Mouse (Mus musculus): ENCODE results near the gene Csnk2a2. TPM values are rescaled to one million over a fixed set of nuclear protein-coding genes. Genes with fewer than 3 reads are reported as not detected.

Gene Csnk2a2
- polyA plus RNA-seq, 1 experiment from 2014 or later: 16.0 TPM

DNA sequence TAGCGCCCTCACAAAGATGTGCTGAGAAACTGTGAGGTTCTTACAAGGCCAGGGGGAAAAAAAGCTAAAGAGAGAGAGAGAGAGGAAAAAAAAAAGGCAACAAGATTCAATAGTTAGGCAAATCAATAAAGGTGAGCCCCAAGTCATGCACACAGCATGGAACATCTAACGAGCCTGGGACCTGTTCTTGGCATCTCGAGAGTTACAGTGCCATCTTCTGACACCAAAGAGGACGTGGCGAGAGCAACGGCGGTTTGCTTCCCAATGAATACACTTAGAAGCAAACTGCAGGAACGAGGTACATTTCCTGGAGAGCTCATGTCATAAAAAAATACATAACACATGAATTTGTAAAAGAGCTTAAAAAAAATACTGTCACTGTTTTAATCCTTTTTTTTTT lies 37.3 kb downstream of the Csnk2a2 start:
- H3K4me3 ChIP-seq (ENCODE audit: low read depth, low read length): no peak overlapping the region
- H3K27me3 ChIP-seq (ENCODE audit: control insufficient read depth, insufficient read depth, low read length): no peaks in the 10 kb centered on the region
- no peak for ATAC-seq (replicated peaks; ENCODE audit: insufficient number of reproducible peaks, low FRiP score, low TSS enrichment)
- no peaks in the 10 kb centered on the region for H3K4me1 ChIP-seq (ENCODE audit: control insufficient read depth, insufficient read depth, low read length)
- 80% methylated on average over 8 of the region's 8 CpGs for WGBS (ENCODE audit: insufficient replicate concordance)
- H3K9ac ChIP-seq (ENCODE audit: low read depth, low read length): no peak overlapping the region
- H3K27ac ChIP-seq (ENCODE audit: low read depth, low read length): no peak overlapping the region
- no peaks in the 10 kb centered on the region for H3K9me3 ChIP-seq (replicated peaks; ENCODE audit: control insufficient read depth, low read length)
- H3K4me2 ChIP-seq: no peak overlapping the region
- peaks cover 42% of the 10 kb centered on the region for H3K36me3 ChIP-seq (ENCODE audit: control insufficient read depth, insufficient read depth, low read length)

DNA sequence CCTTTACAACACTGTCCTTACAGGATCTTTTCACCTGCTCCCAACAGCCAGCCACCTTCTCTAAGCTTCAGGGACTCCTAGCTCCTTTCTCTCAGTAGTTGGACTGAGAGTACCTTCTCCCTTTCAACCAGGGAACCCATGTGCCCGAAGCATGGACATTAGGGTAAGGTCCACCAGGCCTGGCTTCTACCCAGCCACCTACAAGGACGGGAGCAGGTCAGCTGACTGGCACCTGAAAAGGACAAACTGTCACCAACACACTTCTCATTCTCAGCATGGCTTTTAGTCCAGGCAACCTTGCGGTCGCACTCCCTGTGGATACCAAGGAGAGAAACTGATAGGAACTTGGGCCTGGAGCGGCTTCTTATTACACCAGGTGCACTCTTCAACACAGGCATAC lies 39.6 kb downstream of the Csnk2a2 start:
- Histone ChIP-seq H3K9ac (ENCODE audit: low read depth, low read length) (no peak overlapping the region), H3K9me3 (replicated peaks; ENCODE audit: control insufficient read depth, low read length) (no peaks in the 10 kb centered on the region), H3K4me3 (ENCODE audit: low read depth, low read length) (no peak overlapping the region), H3K27me3 (ENCODE audit: control insufficient read depth, insufficient read depth, low read length) (no peaks in the 10 kb centered on the region), H3K36me3 (ENCODE audit: control insufficient read depth, insufficient read depth, low read length) (peaks cover 27% of the 10 kb centered on the region), H3K27ac (ENCODE audit: low read depth, low read length) (no peak overlapping the region), H3K4me1 (ENCODE audit: control insufficient read depth, insufficient read depth, low read length) (no peaks in the 10 kb centered on the region), H3K4me2 (no peak overlapping the region)
- 94% methylated on average over 5 of the region's 5 CpGs for WGBS (ENCODE audit: insufficient replicate concordance)
- ATAC-seq (replicated peaks; ENCODE audit: insufficient number of reproducible peaks, low FRiP score, low TSS enrichment): no peak

DNA sequence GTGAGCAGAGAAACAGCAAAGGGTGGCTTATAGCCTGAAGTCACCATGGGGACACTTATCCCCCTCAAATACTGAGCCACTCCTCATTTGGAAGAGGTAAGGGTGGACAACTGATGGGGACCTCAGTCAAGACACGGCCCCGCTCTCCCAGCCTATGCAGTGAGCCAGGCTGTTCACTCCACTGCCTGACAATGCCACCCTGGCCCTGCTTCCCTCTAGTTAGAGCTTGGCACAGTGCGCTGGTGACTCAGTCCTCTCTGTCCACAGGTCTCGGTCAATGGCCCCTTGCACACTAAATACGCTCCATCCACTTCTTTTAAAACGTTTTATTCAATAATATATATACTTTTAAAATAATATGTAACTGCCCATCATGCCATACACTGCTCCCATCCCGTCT lies 42.2 kb downstream of the Csnk2a2 start:
- Histone ChIP-seq H3K27me3 (ENCODE audit: control insufficient read depth, insufficient read depth, low read length) (no peaks in the 10 kb centered on the region), H3K36me3 (ENCODE audit: control insufficient read depth, insufficient read depth, low read length) (peaks cover 14% of the 10 kb centered on the region; the same call in 1 of the 2 replicates), H3K4me2 (no peak overlapping the region), H3K9ac (ENCODE audit: low read depth, low read length) (no peak overlapping the region), H3K4me3 (ENCODE audit: low read depth, low read length) (no peak overlapping the region), H3K9me3 (replicated peaks; ENCODE audit: control insufficient read depth, low read length) (no peaks in the 10 kb centered on the region), H3K4me1 (ENCODE audit: control insufficient read depth, insufficient read depth, low read length) (no peaks in the 10 kb centered on the region), H3K27ac (ENCODE audit: low read depth, low read length) (no peak overlapping the region)
- WGBS (ENCODE audit: insufficient replicate concordance): 86% methylated on average over 7 of the region's 7 CpGs
- ATAC-seq (replicated peaks; ENCODE audit: insufficient number of reproducible peaks, low FRiP score, low TSS enrichment): no peak

GRCm38 (mm10) chr8:95445042-95445441 lies 44.8 kb downstream of the Csnk2a2 start:
- H3K27ac ChIP-seq (ENCODE audit: low read depth, low read length): no peak overlapping the region
- peaks cover 7% of the 10 kb centered on the region; the same call in 1 of the 2 replicates for H3K36me3 ChIP-seq (ENCODE audit: control insufficient read depth, insufficient read depth, low read length)
- H3K4me2 ChIP-seq: no peak overlapping the region
- WGBS (ENCODE audit: insufficient replicate concordance): 88% methylated on average over 4 of the region's 4 CpGs
- no peaks in the 10 kb centered on the region for H3K27me3 ChIP-seq (ENCODE audit: control insufficient read depth, insufficient read depth, low read length)
- no peak overlapping the region for H3K9ac ChIP-seq (ENCODE audit: low read depth, low read length)
- ATAC-seq (replicated peaks; ENCODE audit: insufficient number of reproducible peaks, low FRiP score, low TSS enrichment): no peak
- H3K4me3 ChIP-seq (ENCODE audit: low read depth, low read length): no peak overlapping the region
- H3K4me1 ChIP-seq (ENCODE audit: control insufficient read depth, insufficient read depth, low read length): no peaks in the 10 kb centered on the region
- no peaks in the 10 kb centered on the region for H3K9me3 ChIP-seq (replicated peaks; ENCODE audit: control insufficient read depth, low read length)

- Histone ChIP-seq H3K27ac (ENCODE audit: low read depth, low read length) (no peak overlapping the region), H3K36me3 (ENCODE audit: control insufficient read depth, insufficient read depth, low read length) (no peaks in the 10 kb centered on the region), H3K4me3 (ENCODE audit: low read depth, low read length) (no peak overlapping the region), H3K27me3 (ENCODE audit: control insufficient read depth, insufficient read depth, low read length) (no peaks in the 10 kb centered on the region), H3K9ac (ENCODE audit: low read depth, low read length) (0 out of 2 replicates have a peak overlapping the region, but pooled peaks have one; percentile 22), H3K4me2 (no peak overlapping the region), H3K4me1 (ENCODE audit: control insufficient read depth, insufficient read depth, low read length) (no peaks in the 10 kb centered on the region), H3K9me3 (replicated peaks; ENCODE audit: control insufficient read depth, low read length) (no peaks in the 10 kb centered on the region)
- 54% methylated on average over 5 of the region's 5 CpGs for WGBS (ENCODE audit: insufficient replicate concordance)
- ATAC-seq (replicated peaks; ENCODE audit: insufficient number of reproducible peaks, low FRiP score, low TSS enrichment): no peak
These were observed 48.3 kb downstream of the Csnk2a2 start for GRCm38 (mm10) chr8:95441491-95442039.

DNA sequence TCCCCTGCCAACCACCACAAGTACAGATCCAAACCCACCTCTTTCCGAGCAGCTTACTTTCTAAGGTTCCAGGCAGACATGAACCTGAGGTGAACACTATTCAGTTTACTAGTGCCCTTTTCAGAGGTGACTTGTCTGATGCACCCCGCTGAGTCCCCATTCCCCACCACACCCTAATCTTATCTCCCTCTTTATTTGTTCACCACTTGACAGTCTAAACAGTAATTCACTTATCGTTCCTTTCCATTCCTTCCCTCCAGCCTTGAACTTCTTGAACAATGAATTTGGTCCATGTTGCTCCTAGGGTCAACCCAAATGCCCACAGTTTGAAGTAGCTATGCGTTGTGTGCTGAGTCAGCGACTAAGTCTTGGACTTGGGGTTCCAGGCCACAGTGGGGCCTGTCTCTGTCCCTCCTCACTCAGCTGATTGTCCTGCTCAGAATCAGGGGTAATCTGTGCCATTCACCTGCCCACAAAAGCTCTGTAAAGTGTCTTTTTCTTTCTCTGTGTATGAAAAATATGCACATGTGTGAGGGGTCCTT lies 49.6 kb downstream of the Csnk2a2 start:
- Histone ChIP-seq H3K9ac (ENCODE audit: low read depth, low read length) (no peak overlapping the region), H3K4me2 (no peak overlapping the region), H3K36me3 (ENCODE audit: control insufficient read depth, insufficient read depth, low read length) (no peaks in the 10 kb centered on the region), H3K4me1 (ENCODE audit: control insufficient read depth, insufficient read depth, low read length) (no peaks in the 10 kb centered on the region), H3K9me3 (replicated peaks; ENCODE audit: control insufficient read depth, low read length) (no peaks in the 10 kb centered on the region), H3K4me3 (ENCODE audit: low read depth, low read length) (no peak overlapping the region), H3K27me3 (ENCODE audit: control insufficient read depth, insufficient read depth, low read length) (no peaks in the 10 kb centered on the region), H3K27ac (ENCODE audit: low read depth, low read length) (no peak overlapping the region)
- ATAC-seq (replicated peaks; ENCODE audit: insufficient number of reproducible peaks, low FRiP score, low TSS enrichment): no peak
- WGBS (ENCODE audit: insufficient replicate concordance): 73% methylated on average over 5 of the region's 5 CpGs

DNA sequence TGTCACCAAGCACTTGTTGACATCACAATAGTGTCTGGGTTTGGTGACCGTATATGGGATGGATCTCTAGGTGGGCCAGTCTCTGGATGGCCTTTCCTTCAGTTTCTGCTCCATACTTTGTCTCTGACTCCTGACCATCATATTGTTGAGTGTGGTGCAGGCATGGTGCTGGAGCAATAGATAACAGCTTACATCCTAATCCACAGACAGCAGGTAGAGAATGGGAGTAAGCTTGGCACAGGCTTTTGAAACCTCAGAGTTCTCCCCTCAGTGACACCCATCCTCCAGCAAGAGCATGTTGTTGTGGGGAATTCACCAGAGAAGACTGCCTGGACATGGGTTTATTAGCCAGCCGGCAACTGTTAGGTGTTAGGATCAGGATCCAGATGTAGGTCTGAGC lies 50.4 kb downstream of the Csnk2a2 start:
- Histone ChIP-seq H3K27ac (ENCODE audit: low read depth, low read length) (no peak overlapping the region), H3K9ac (ENCODE audit: low read depth, low read length) (no peak overlapping the region), H3K9me3 (replicated peaks; ENCODE audit: control insufficient read depth, low read length) (no peaks in the 10 kb centered on the region), H3K36me3 (ENCODE audit: control insufficient read depth, insufficient read depth, low read length) (no peaks in the 10 kb centered on the region), H3K4me3 (ENCODE audit: low read depth, low read length) (no peak overlapping the region), H3K4me2 (no peak overlapping the region), H3K27me3 (ENCODE audit: control insufficient read depth, insufficient read depth, low read length) (no peaks in the 10 kb centered on the region), H3K4me1 (ENCODE audit: control insufficient read depth, insufficient read depth, low read length) (no peaks in the 10 kb centered on the region)
- 82% methylated on average over 2 of the region's 2 CpGs for WGBS (ENCODE audit: insufficient replicate concordance)
- ATAC-seq (replicated peaks; ENCODE audit: insufficient number of reproducible peaks, low FRiP score, low TSS enrichment): no peak

GRCm38 (mm10) chr8:95437341-95437992 lies 52.4 kb downstream of the Csnk2a2 start:
- Histone ChIP-seq H3K36me3 (ENCODE audit: control insufficient read depth, insufficient read depth, low read length) (no peaks in the 10 kb centered on the region), H3K4me1 (ENCODE audit: control insufficient read depth, insufficient read depth, low read length) (peaks cover 10% of the 10 kb centered on the region), H3K9me3 (replicated peaks; ENCODE audit: control insufficient read depth, low read length) (no peaks in the 10 kb centered on the region), H3K27me3 (ENCODE audit: control insufficient read depth, insufficient read depth, low read length) (no peaks in the 10 kb centered on the region), H3K4me3 (ENCODE audit: low read depth, low read length) (no peak overlapping the region), H3K4me2 (no peak overlapping the region), H3K9ac (ENCODE audit: low read depth, low read length) (no peak overlapping the region), H3K27ac (ENCODE audit: low read depth, low read length) (no peak overlapping the region)
- ATAC-seq (replicated peaks; ENCODE audit: insufficient number of reproducible peaks, low FRiP score, low TSS enrichment): no peak
- 39% methylated on average over 5 of the region's 5 CpGs for WGBS (ENCODE audit: insufficient replicate concordance)

- no peaks in the 10 kb centered on the region for H3K27me3 ChIP-seq (ENCODE audit: control insufficient read depth, insufficient read depth, low read length)
- peaks cover 24% of the 10 kb centered on the region for H3K4me1 ChIP-seq (ENCODE audit: control insufficient read depth, insufficient read depth, low read length)
- ATAC-seq (replicated peaks; ENCODE audit: insufficient number of reproducible peaks, low FRiP score, low TSS enrichment): no peak
- 83% methylated on average over 3 of the region's 3 CpGs for WGBS (ENCODE audit: insufficient replicate concordance)
- H3K9ac ChIP-seq (ENCODE audit: low read depth, low read length): no peak overlapping the region
- no peak overlapping the region for H3K27ac ChIP-seq (ENCODE audit: low read depth, low read length)
- no peaks in the 10 kb centered on the region for H3K9me3 ChIP-seq (replicated peaks; ENCODE audit: control insufficient read depth, low read length)
- no peak overlapping the region for H3K4me2 ChIP-seq
- H3K4me3 ChIP-seq (ENCODE audit: low read depth, low read length): no peak overlapping the region
- H3K36me3 ChIP-seq (ENCODE audit: control insufficient read depth, insufficient read depth, low read length): no peaks in the 10 kb centered on the region
These were observed 53.9 kb downstream of the Csnk2a2 start for GRCm38 (mm10) chr8:95435930-95436329.

Data from heart, embryonic 11.5 days (tissue).